Mouse (Mus musculus) stomach, postnatal 0 days (tissue): ENCODE data around the gene Lrmda. TPM values are rescaled to one million over a fixed set of nuclear protein-coding genes. Genes with fewer than 3 reads are reported as not detected.

Experiments
- ATAC-seq: fragments of 200-750 bp; cut with Nextera tagmentation; 2 replicates; pipeline ENCODE4 v1.8.0; 2017; ENCODE audit not compliant: low FRiP score, low TSS enrichment
- DNase-seq: peaks from one replicate; pipeline ENCODE4 v3.0.0-alpha.2; 2016; ENCODE audit warnings: low spot score
- H3K27ac ChIP-seq: fragments of 300-500 bp; sonication (generic); replicated peaks from 2 replicates; pipeline ENCODE4 v1.5.1; 2014; ENCODE audit warnings: mild to moderate bottlenecking, control low read depth
- H3K27me3 ChIP-seq: fragments of 300-500 bp; sonication (generic); 2 replicates; pipeline ENCODE4 v1.6.1; 2014; ENCODE audit warnings: low read length; ENCODE audit not compliant: control insufficient read depth, insufficient read depth
- H3K36me3 ChIP-seq: fragments of 300-500 bp; sonication (generic); 2 replicates; pipeline ENCODE4 v1.6.1; 2014; ENCODE audit warnings: low read length, mixed read lengths; ENCODE audit not compliant: control insufficient read depth, insufficient read depth
- H3K4me1 ChIP-seq: fragments of 300-500 bp; sonication (generic); replicated peaks from 2 replicates; pipeline ENCODE4 v1.6.1; 2014; ENCODE audit warnings: antibody characterized with exemption; ENCODE audit not compliant: control insufficient read depth, insufficient read depth
- H3K4me2 ChIP-seq: fragments of 300-500 bp; sonication (generic); replicated peaks from 2 replicates; pipeline ENCODE4 v1.6.1; 2014; ENCODE audit warnings: low read depth, mild to moderate bottlenecking, control low read depth, moderate library complexity
- H3K4me3 ChIP-seq: fragments of 300-500 bp; sonication (generic); 2 replicates; pipeline ENCODE4 v1.5.1; 2014; ENCODE audit warnings: low read depth, low read length, control low read depth
- H3K9ac ChIP-seq: fragments of 300-500 bp; sonication (generic); 2 replicates; pipeline ENCODE4 v1.6.1; 2014; ENCODE audit warnings: mild to moderate bottlenecking, low read length, control low read depth, mixed read lengths
- H3K9me3 ChIP-seq: fragments of 300-500 bp; sonication (generic); 2 replicates; pipeline ENCODE4 v1.6.1; 2016; ENCODE audit warnings: low read length; ENCODE audit not compliant: control insufficient read depth
- CTCF ChIP-seq: IDR thresholded peaks from 2 replicates; pipeline ENCODE4 v1.5.1; 2016; ENCODE audit warnings: antibody characterized with exemption, low read depth, mild to moderate bottlenecking, moderate library complexity
- EP300 ChIP-seq: optimal IDR thresholded peaks from 2 replicates; pipeline ENCODE3; 2016; ENCODE audit warnings: antibody characterized with exemption
- WGBS: fragments of 180-500 bp; shearing (Covaris S2); extraction: QIAGEN DNeasy Blood & Tissue Kit; methylation state at CpG from one replicate; pipeline ENCODE4 v1.1.7; 2014; 5-methylcytosine and 5-hydroxymethylcytosine counted together
- polyA plus RNA-seq: library from polyadenylated mRNA; unstranded; fragments of >200 nt; fragmentation: Nextera tagmentation; extraction: Ambion mirVana; gene quantifications from 2 replicates; pipeline ENCODE4 v1.2.1, GENCODE M21; 2015

Gene Lrmda
- polyA plus RNA-seq, 1 experiment from 2014 or later, result 0.39 TPM

DNA sequence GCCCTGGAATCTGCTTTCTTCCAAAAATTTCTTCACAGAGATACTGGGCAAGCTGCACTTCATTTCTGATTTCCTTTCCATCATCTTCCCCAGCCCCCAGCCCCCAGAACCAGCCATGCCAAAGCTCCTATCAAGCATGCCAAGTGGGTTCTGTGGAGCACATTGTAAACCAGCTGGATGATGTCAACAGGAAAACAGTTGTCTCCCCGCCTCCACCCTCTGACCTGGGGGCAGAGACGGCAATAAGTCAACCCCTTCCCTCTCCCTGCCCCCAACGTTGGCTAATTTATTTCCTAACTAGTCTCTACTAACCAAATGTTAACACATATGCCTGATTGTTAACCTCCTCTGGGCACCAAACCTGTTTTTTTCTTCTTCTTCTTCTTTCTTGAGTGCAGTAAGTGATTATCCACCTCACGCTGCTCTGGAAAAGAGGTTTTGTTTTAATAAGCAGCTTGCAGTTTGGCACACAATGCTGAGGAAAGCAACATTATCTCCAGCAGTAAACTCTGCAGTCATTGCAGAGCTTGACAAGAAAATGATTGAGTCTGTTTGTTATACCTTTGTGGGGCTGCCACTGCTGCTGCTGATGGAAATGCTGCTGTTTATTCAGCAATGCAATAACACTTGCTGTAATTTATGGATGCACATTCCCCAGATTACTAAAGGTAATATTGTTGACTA, 128.0 kb downstream of the Lrmda start:
- Histone ChIP-seq H3K27me3 (no peaks in the 10 kb centered on the region), H3K4me3 (no peak overlapping the region), H3K4me1 (peaks cover 3% of the 10 kb centered on the region), H3K9me3 (no peaks in the 10 kb centered on the region), H3K36me3 (no peaks in the 10 kb centered on the region), H3K4me2 (no peak overlapping the region), H3K27ac (no peak overlapping the region), H3K9ac (no peak overlapping the region)
- DNase-seq (no peak), ATAC-seq (no peak)
- whole genome bisulfite sequencing, result 32% methylated on average over 4 of the region's 4 CpGs
- no peak for TF ChIP-seq CTCF
- TF ChIP-seq EP300, result no peak

DNA sequence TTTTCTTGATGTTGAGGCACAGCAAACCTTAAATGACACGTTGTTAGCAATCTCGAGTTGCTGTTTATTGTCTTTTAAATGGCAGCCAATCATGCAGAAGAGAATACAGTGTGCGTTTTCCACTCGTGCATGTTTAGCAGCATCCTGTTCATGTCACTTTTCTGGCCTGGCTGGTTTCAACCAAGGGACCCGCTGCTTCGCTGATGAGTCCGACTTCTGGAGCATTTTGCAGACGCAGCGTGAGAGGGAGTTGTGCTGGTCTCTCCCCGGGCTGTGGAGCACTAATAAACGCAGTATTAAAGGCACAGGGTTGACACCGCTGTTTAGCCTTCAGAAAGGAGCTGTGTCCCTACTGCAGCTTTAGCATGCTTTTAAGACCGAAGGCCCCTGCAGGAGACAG, 133.2 kb downstream of the Lrmda start:
- Histone ChIP-seq H3K9ac (no peak overlapping the region), H3K27me3 (no peaks in the 10 kb centered on the region), H3K27ac (no peak overlapping the region), H3K4me2 (no peak overlapping the region), H3K4me1 (no peaks in the 10 kb centered on the region), H3K36me3 (no peaks in the 10 kb centered on the region), H3K4me3 (no peak overlapping the region), H3K9me3 (no peaks in the 10 kb centered on the region)
- 53% methylated on average over 13 of the region's 13 CpGs for WGBS
- ATAC-seq, result no peak
- no peak for DNase-seq
- TF ChIP-seq CTCF, result no peak
- TF ChIP-seq EP300, result no peak

- Histone ChIP-seq H3K9ac (no peak overlapping the region), H3K27ac (no peak overlapping the region), H3K27me3 (no peaks in the 10 kb centered on the region), H3K4me1 (no peaks in the 10 kb centered on the region), H3K4me2 (no peak overlapping the region), H3K9me3 (no peaks in the 10 kb centered on the region), H3K4me3 (no peak overlapping the region), H3K36me3 (no peaks in the 10 kb centered on the region)
- ATAC-seq (no peak), DNase-seq (no peak)
- WGBS, result 62% methylated on average over 8 of the region's 8 CpGs
- no peak for TF ChIP-seq EP300
- TF ChIP-seq CTCF, result no peak
Measured at GRCm38 (mm10) chr14:22154096-22154495, 134.6 kb downstream of the Lrmda start.

DNA sequence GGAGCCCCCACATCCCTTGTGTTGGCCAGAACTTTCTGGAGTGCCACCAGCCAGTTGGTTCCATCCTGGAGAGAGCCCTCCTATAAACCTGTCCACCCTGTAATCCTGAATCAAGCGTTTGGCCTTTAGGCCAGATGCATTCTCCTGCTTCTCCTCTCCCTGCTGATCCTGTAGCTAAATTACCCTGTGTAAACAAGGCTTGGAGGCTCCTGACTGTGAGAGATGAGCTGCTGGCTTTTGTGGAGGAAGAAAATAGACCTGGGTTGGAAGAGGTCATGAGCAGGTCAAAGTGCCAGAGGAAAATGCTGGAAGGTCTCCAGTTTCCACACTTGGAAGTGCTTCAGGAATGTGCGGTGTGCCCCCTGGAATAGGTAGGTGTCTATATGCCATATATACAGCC, 135.5 kb downstream of the Lrmda start:
- DNase-seq (no peak), ATAC-seq (no peak)
- 49% methylated on average over 2 of the region's 2 CpGs for WGBS
- TF ChIP-seq EP300 (no peak), CTCF (no peak)
- Histone ChIP-seq H3K36me3 (no peaks in the 10 kb centered on the region), H3K4me1 (no peaks in the 10 kb centered on the region), H3K9me3 (no peaks in the 10 kb centered on the region), H3K9ac (no peak overlapping the region), H3K4me2 (no peak overlapping the region), H3K27me3 (no peaks in the 10 kb centered on the region), H3K4me3 (no peak overlapping the region), H3K27ac (no peak overlapping the region)

DNA sequence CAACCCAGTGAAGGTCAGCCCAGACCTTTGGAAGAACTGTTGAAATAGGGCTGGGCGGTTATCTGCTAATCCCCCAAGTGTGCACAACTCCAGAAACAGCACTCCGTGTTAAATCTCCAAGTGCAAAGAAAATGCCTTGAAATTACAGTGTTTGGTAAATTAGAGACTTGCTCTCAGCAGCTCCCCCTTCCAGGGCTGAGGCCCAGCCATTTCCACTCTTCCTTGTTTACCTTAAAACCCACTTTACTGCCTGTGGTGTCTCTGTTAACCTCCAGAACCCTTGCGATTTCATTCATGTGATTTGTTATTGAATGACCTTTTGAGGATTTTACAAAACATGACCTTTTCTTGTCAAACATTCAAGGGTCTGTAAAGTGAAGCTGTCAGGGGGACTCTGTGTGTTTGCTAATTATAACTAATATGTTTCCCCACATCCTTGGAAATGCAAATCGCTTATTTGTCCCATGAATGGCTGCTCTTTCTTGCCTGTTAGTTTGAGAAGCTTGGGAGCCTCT, 136.1 kb downstream of the Lrmda start:
- Histone ChIP-seq H3K4me3 (no peak overlapping the region), H3K27ac (no peak overlapping the region), H3K36me3 (no peaks in the 10 kb centered on the region), H3K9ac (no peak overlapping the region), H3K4me2 (no peak overlapping the region), H3K9me3 (no peaks in the 10 kb centered on the region), H3K4me1 (no peaks in the 10 kb centered on the region), H3K27me3 (no peaks in the 10 kb centered on the region)
- ATAC-seq (no peak), DNase-seq (no peak)
- TF ChIP-seq EP300 (no peak), CTCF (no peak)
- 46% methylated on average over 4 of the region's 4 CpGs for WGBS

DNA sequence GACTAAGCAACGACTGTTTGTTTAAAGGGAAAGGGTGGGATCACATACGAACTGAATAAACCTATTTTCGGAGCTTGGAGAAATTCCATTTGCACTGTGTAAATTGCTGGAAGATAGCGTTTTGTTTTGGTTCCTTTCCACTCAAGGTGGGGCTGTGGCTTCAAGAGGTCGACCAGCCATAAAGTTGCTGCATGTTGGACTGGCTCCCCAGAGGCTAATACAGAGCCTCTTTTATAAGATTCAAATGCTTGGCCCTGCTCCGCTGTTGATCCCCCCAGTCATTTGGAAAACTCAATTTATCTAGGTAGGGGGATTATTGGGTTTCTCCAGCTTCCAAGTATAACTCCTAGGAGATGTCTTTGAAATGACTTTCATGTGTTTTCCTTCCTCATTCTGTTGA, 137.5 kb downstream of the Lrmda start:
- H3K27me3 ChIP-seq, result no peaks in the 10 kb centered on the region
- H3K4me3 ChIP-seq, result no peak overlapping the region
- H3K9ac ChIP-seq, result no peak overlapping the region
- no peaks in the 10 kb centered on the region for H3K4me1 ChIP-seq
- H3K36me3 ChIP-seq, result no peaks in the 10 kb centered on the region
- no peak overlapping the region for H3K27ac ChIP-seq
- no peaks in the 10 kb centered on the region for H3K9me3 ChIP-seq
- no peak for DNase-seq
- H3K4me2 ChIP-seq, result no peak overlapping the region
- ATAC-seq, result no peak
- TF ChIP-seq EP300 (no peak), CTCF (no peak)
- WGBS, result 28% methylated on average over 6 of the region's 6 CpGs
